Mouse (Mus musculus) kidney, adult 2 months (tissue): ENCODE results near the gene Traf3ip1. TPM values are rescaled to one million over a fixed set of nuclear protein-coding genes. Genes with fewer than 3 reads are reported as not detected.

Experiments used
- DNase-seq: peaks from one replicate; pipeline ENCODE4 v3.0.0; 2021
- H3K27ac ChIP-seq: fragments of 200-500 bp; 2 replicates; pipeline ENCODE4 v1.5.1; 2012; ENCODE audit warnings: low read depth, low read length, control low read depth, inconsistent platforms; ENCODE audit not compliant: insufficient read depth
- H3K27me3 ChIP-seq: fragments of 200-500 bp; replicated peaks from 2 replicates; pipeline ENCODE4 v1.6.1; 2012; ENCODE audit warnings: mild to moderate bottlenecking, moderate library complexity, low read length, inconsistent platforms; ENCODE audit not compliant: control insufficient read depth, insufficient read depth
- H3K36me3 ChIP-seq: fragments of 200-500 bp; 2 replicates; pipeline ENCODE4 v1.6.1; 2012; ENCODE audit warnings: mild to moderate bottlenecking, moderate library complexity, low read length, inconsistent platforms; ENCODE audit not compliant: control insufficient read depth, insufficient read depth
- H3K4me1 ChIP-seq: fragments of 200-500 bp; 2 replicates; pipeline ENCODE4 v1.6.1; 2011; ENCODE audit warnings: low read length; ENCODE audit not compliant: control insufficient read depth, insufficient read depth
- H3K4me3 ChIP-seq: fragments of 200-500 bp; 2 replicates; pipeline ENCODE4 v1.5.1; 2011; ENCODE audit warnings: mild to moderate bottlenecking, low read depth, low read length, control low read depth; ENCODE audit not compliant: insufficient read depth
- CTCF ChIP-seq: fragments of 200-500 bp; conservative IDR thresholded peaks from 2 replicates; pipeline ENCODE4 v1.5.1; 2011; ENCODE audit warnings: low read depth, mild to moderate bottlenecking, control low read depth, low read length, moderate library complexity, mixed read lengths; ENCODE audit not compliant: insufficient read depth, insufficient read length
- POLR2A ChIP-seq: fragments of 200-500 bp; IDR thresholded peaks from one replicate; pipeline ENCODE4 v1.6.1; 2011; ENCODE audit warnings: low read depth, low read length, control low read depth
- WGBS: fragments of 180-500 bp; shearing (Covaris S2); methylation state at CpG from one replicate; pipeline ENCODE4 v1.1.7; 2018; 5-methylcytosine and 5-hydroxymethylcytosine counted together
- polyA plus RNA-seq: library from polyadenylated mRNA; depleted of rRNA; stranded (reverse); fragments of >200 nt; gene quantifications from 2 replicates; pipeline ENCODE4 v1.2.3, GENCODE M21; 2012

The Traf3ip1 gene
- polyA plus RNA-seq, 1 experiment, result 11.2 TPM

DNA sequence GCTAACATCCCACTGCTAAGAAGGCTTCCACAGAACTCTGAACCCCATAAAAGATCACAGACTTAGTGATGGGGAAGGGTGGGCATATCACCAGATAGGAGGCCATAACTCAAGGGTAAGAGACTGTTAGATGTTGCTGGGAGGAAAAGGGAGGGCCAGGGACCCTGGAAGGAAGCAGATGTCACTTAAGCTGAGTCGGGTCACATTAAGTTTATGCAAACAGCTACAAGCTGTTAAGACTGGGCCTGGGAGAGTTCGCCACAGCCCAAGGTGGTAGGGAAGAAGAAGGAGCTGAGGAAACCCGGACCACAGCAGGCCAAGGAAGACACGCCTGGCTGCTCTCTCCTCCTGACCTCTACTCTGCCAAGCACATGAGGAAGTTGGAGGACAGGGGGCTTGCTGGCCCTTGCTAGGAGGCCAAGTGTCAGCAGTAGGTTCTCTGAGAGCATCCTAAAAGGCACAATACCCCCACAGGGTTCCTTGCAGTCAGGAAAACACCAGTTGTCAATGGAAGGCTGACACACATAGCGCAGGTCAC lies 42.8 kb upstream of the Traf3ip1 start:
- DNase-seq, result peak; percentile 58
- 0 out of 2 replicates have a peak, but pooled peaks cover 1% of the 10 kb centered on the region for H3K36me3 ChIP-seq
- H3K27me3 ChIP-seq, result no peaks in the 10 kb centered on the region
- TF ChIP-seq CTCF (no peak), POLR2A (no peak)
- H3K27ac ChIP-seq, result peak overlapping the region; percentile 54
- no peak overlapping the region for H3K4me3 ChIP-seq
- peaks cover 58% of the 10 kb centered on the region for H3K4me1 ChIP-seq
- 31% methylated on average over 5 of the region's 5 CpGs for WGBS

DNA sequence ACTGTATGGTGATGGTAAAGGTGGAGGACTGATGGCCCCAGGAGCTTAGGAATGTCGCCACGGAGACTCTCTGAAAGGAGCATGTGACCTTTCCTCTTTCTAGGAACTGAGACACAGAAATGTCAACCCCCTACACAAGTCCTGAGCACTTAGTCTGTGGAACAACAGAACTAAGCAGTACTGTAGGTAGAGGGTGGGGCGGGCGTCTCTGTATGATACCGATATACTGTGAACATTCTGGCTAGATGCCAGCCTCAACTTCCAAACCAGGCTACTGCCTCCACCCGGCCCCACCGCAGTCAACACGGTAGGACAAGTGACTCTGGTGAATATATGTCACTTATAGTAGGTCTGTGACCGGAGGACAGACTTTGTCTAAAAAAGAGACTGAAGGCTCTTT lies 40.5 kb upstream of the Traf3ip1 start:
- no peak for TF ChIP-seq POLR2A
- TF ChIP-seq CTCF, result no peak
- Histone ChIP-seq H3K4me3 (no peak overlapping the region), H3K27me3 (no peaks in the 10 kb centered on the region), H3K4me1 (peaks cover 68% of the 10 kb centered on the region), H3K36me3 (no peaks in the 10 kb centered on the region), H3K27ac (peak overlapping the region; percentile 18)
- 70% methylated on average over 9 of the region's 9 CpGs for WGBS
- no peak for DNase-seq

DNA sequence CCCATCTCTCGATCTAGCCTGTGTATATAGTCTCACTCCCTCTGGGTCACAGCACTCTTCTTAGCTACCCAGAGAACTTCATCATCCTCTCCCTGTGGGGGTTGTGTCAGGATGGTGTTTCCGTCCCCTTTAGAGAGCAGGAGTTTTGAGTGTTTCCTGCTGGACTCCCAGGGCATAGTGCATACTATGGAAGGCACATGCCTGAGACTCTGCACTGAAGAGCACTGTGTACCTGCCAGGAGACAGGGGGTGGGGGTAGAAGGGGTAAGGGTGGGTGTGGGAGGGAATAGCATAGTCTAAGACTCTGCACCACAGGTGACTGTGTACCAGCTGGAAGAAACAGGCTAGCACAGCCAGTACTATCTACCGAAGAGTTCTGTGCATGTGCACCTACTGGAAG lies 40.1 kb upstream of the Traf3ip1 start:
- Histone ChIP-seq H3K36me3 (no peaks in the 10 kb centered on the region), H3K4me1 (peaks cover 63% of the 10 kb centered on the region), H3K27ac (peak overlapping the region; percentile 46), H3K27me3 (no peaks in the 10 kb centered on the region), H3K4me3 (no peak overlapping the region)
- TF ChIP-seq CTCF, result no peak
- no peak for TF ChIP-seq POLR2A
- peak; percentile 63 for DNase-seq
- 47% methylated on average over 3 of the region's 3 CpGs for WGBS

DNA sequence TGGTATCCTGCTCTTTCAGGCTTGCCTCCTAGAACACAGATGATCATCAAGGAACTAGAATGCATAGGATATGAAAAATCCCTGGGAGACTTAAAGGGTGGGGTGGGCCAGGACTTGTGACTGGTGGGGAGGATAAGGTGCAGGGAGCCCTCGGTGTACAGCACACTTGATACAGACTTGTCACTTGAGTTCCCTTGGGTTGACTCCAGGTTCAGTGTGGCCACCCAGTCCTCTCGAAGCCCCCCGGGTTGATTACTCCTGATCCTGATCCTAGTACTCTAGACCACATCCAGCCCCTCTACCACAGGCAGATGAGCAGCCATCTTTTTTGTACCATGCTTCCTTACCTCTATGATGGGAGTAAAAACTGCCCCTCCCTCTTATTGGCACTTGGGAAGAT lies 39.5 kb upstream of the Traf3ip1 start:
- no peaks in the 10 kb centered on the region for H3K27me3 ChIP-seq
- H3K36me3 ChIP-seq, result no peaks in the 10 kb centered on the region
- TF ChIP-seq POLR2A, result no peak
- no peak for TF ChIP-seq CTCF
- H3K4me1 ChIP-seq, result peaks cover 65% of the 10 kb centered on the region
- no peak for DNase-seq
- H3K27ac ChIP-seq, result peak overlapping the region; percentile 96
- no peak overlapping the region for H3K4me3 ChIP-seq
- 79% methylated on average over 3 of the region's 3 CpGs for WGBS

- H3K4me1 ChIP-seq, result peaks cover 71% of the 10 kb centered on the region
- H3K27ac ChIP-seq, result peak overlapping the region; percentile 96
- H3K36me3 ChIP-seq, result no peaks in the 10 kb centered on the region
- TF ChIP-seq POLR2A (no peak), CTCF (no peak)
- WGBS, result 10% methylated on average over 7 of the region's 7 CpGs
- H3K27me3 ChIP-seq, result no peaks in the 10 kb centered on the region
- peak; percentile 94 for DNase-seq
- H3K4me3 ChIP-seq, result 0 out of 2 replicates have a peak overlapping the region, but pooled peaks have one; percentile 1
These were observed 38.7 kb upstream of the Traf3ip1 start for GRCm38 (mm10) chr1:91455661-91456161.

DNA sequence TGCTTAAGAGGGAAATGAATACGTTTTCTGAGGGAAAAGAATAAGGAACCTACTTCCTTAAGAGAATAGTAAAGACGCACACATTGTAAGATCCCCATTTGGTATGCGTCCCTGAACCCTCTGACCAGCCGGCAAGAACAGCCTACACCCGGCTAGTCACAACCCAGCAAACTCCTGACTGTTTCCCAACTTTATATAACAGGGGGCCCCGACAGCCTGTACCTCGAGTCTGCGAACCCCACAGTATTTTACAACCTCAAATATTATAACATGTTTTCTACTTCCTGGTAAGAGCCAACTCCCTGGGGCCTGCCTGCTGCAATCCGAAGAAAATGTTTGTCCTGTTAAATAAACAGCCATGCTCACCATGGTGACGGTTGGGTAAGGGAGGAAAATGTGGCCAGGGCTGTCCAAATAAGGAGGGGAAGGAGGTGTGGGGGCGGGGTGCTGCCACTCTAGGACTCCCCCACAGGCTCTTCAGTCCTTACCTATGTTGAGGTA lies 38.1 kb upstream of the Traf3ip1 start:
- Histone ChIP-seq H3K27me3 (no peaks in the 10 kb centered on the region), H3K4me1 (peaks cover 69% of the 10 kb centered on the region), H3K36me3 (no peaks in the 10 kb centered on the region), H3K27ac (peak overlapping the region; percentile 96), H3K4me3 (no peak overlapping the region)
- DNase-seq, result peak; percentile 81
- WGBS, result 8% methylated on average over 11 of the region's 11 CpGs
- TF ChIP-seq CTCF (no peak), POLR2A (no peak)

DNA sequence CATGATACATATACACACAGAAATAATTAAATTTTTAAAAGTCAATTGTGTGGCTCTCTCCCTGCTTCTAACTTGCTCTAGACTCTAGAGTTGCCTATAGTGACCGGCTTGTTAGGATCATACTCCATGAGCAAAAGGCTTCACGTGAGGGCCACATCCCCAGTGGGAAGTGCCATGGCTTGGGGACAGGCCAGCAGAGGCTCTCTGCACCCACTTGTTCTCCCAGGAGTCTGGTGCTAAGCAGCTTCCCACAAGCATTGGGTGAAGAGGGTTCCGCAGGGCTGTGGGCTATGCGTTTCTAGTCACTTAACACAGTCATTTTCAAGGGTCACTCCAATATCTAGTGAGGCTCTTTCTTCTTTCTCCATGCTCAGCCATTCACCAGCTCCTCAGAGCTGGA lies 37.3 kb upstream of the Traf3ip1 start:
- peaks cover 61% of the 10 kb centered on the region for H3K4me1 ChIP-seq
- DNase-seq, result no peak

DNA sequence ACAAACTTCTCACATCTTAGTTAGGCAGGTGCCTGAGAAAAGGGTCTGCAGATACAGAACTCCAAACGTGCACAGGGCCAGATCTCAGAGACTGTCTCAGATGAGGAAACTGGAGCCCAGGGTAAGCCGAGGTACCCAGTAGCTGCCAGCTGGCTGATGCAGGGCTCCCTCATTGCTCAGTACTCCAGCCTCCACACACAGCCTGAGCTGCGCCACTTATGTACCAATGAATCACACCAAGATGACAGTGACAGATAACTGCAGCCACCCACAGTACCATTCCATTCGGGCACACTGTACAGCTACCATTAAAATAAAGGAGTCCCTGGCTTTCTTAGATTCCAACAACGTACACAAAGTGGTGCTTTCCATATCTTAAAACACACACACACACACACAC lies 36.7 kb upstream of the Traf3ip1 start:
- Histone ChIP-seq H3K4me3 (peak overlapping the region; percentile 74; the same call in 1 of the 2 replicates), H3K4me1 (peaks cover 55% of the 10 kb centered on the region), H3K36me3 (no peaks in the 10 kb centered on the region), H3K27ac (peak overlapping the region; percentile 96), H3K27me3 (no peaks in the 10 kb centered on the region)
- TF ChIP-seq CTCF (no peak), POLR2A (no peak)
- DNase-seq, result no peak
- 25% methylated on average over 5 of the region's 5 CpGs for WGBS

More for the DNA sequence above, 37.3 kb upstream of the Traf3ip1 start:
- WGBS, result 80% methylated on average over 4 of the region's 4 CpGs
- H3K4me3 ChIP-seq, result no peak overlapping the region
- no peaks in the 10 kb centered on the region for H3K27me3 ChIP-seq
- H3K36me3 ChIP-seq, result no peaks in the 10 kb centered on the region
- TF ChIP-seq POLR2A, result no peak
- TF ChIP-seq CTCF, result no peak
- peak overlapping the region; percentile 96 for H3K27ac ChIP-seq
